In the genomic region with DNA sequence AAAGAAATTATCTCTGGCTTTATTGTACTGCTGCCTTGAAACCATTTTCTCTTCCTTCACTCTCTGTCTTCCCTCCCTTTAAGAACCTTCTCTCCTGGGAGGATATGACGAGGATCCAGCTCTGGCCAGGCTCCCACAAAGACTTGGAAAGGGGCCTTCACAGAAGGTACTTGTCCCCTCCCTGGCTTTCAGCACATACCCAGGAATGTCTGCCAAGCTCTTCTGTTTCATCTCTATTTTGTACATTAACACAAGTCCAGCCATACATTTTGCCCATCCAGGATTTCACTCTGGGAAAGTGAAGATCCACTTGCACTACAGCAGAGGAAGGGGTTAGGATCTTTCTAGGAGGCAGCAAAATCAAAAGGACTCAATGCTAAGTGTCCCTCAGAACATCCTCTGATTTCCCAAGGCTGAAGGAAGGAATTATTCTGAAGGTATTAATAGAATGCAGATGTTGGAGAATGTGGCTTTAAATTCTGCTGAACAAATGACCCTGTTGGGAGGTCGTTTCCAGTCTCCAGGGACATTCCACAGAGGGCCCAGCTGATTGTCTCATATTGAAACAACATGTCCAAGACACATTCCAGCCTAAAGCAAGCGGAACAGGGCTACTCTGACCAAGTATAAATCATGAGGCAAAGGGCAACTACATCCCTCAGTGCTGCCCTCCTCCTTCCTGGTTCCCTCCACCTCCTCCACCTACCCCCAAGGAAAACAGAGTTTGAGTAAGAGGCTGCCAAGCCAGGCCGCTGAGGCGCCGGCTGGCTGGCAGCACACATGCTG, we compare ENCODE assay signal across 9 mouse cellular contexts.
DNase-seq lines count a peak whose midpoint lies in the region; ATAC-seq and TF ChIP-seq lines count a peak whose summit lies in the region.
"Had no signal": no experiment of that assay in that cellular context is flagged by ENCODE, and none has a peak within 500 bp of the region (broad histone marks: within the 10 kb centered on the region; RNA-seq: fewer than 3 reads in every experiment).

No protein-coding gene starts in this region.

- 49% methylated on average over 6 of the region's 6 CpGs for WGBS in heart, embryonic 10.5 days
- WGBS in stomach, embryonic 16.5 days: 40% methylated on average over 6 of the region's 6 CpGs

- H3K27me3 ChIP-seq in heart, embryonic 10.5 days (ENCODE audit: insufficient read depth, poor library complexity, severe bottlenecking): no peaks in the 10 kb centered on the region
- H3K27me3 ChIP-seq in stomach, embryonic 16.5 days (ENCODE audit: control insufficient read depth, insufficient read depth, low read length): no peaks in the 10 kb centered on the region
- H3K27me3 ChIP-seq: neural tube, embryonic 12.5 days had no signal

- peak; percentile 43 to 52 for DNase-seq in cerebellum, postnatal 14 days
- no peak for DNase-seq in cerebellum, postnatal 4 days (ENCODE audit: low spot score in 2 of 2)
- DNase-seq in brain, embryonic 14.5 days (ENCODE audit: low read depth): peak; percentile 16
- DNase-seq in heart, embryonic 10.5 days (ENCODE audit: low spot score): no peak
- DNase-seq in kidney, postnatal 36 days: peak; percentile 52 to 85
- no peak for DNase-seq in cerebellum, adult 9-10 months
- no peak for DNase-seq in natural killer cell, adult 2 months (ENCODE audit: low spot score in 2 of 2)

- no peaks in the 10 kb centered on the region for H3K9me3 ChIP-seq in heart, embryonic 10.5 days
- H3K9me3 ChIP-seq in stomach, embryonic 16.5 days (replicated peaks; ENCODE audit: control insufficient read depth, low read length): no peaks in the 10 kb centered on the region
- H3K9me3 ChIP-seq: neural tube, embryonic 12.5 days had no signal

- no peak overlapping the region for H3K4me2 ChIP-seq in stomach, embryonic 16.5 days (ENCODE audit: low read depth, low read length)
- H3K4me2 ChIP-seq: neural tube, embryonic 12.5 days had no signal

- H3K9ac ChIP-seq in stomach, embryonic 16.5 days (ENCODE audit: low read length): no peak overlapping the region
- H3K9ac ChIP-seq: neural tube, embryonic 12.5 days had no signal

- peaks cover 9% of the 10 kb centered on the region for H3K4me1 ChIP-seq in heart, embryonic 10.5 days
- H3K4me1 ChIP-seq in stomach, embryonic 16.5 days (ENCODE audit: control insufficient read depth, insufficient read depth, low read length): peaks cover 4% of the 10 kb centered on the region; the same call in 1 of the 2 replicates
- H3K4me1 ChIP-seq: neural tube, embryonic 12.5 days had no signal

- H3K36me3 ChIP-seq in heart, embryonic 10.5 days: no peaks in the 10 kb centered on the region
- H3K36me3 ChIP-seq in stomach, embryonic 16.5 days (ENCODE audit: control insufficient read depth, insufficient read depth, low read length): no peaks in the 10 kb centered on the region
- H3K36me3 ChIP-seq: neural tube, embryonic 12.5 days had no signal

- H3K4me3 ChIP-seq in heart, embryonic 10.5 days: no peak overlapping the region
- H3K4me3 ChIP-seq in stomach, embryonic 16.5 days (replicated peaks; ENCODE audit: low read length): no peak overlapping the region
- H3K4me3 ChIP-seq: neural tube, embryonic 12.5 days had no signal

- TF ChIP-seq POLR2A in brain, embryonic 14.5 days (IDR thresholded peaks at IDR 0.05; ENCODE audit: borderline replicate concordance, extremely low read depth, insufficient read depth, insufficient read length, poor library complexity, severe bottlenecking): no peak

- H3K27ac ChIP-seq in heart, embryonic 10.5 days: peak overlapping the region; percentile 70; the same call in 1 of the 2 replicates
- peak overlapping the region; percentile 58 for H3K27ac ChIP-seq in stomach, embryonic 16.5 days (ENCODE audit: low read length)
- H3K27ac ChIP-seq: neural tube, embryonic 12.5 days had no signal

- TF ChIP-seq CTCF in brain, embryonic 14.5 days (IDR thresholded peaks at IDR 0.05; ENCODE audit: borderline replicate concordance, extremely low read depth, insufficient read depth, insufficient read length): no peak

- peak; percentile 42; the same call in 1 of the 2 replicates for ATAC-seq in stomach, embryonic 16.5 days (ENCODE audit: insufficient read depth, low FRiP score)

Comparison
In these comparisons a context has a peak if more than half of its experiments do, and no peak if none do; other contexts are left out.
1. DNase-seq: peak in cerebellum, postnatal 14 days (2 of 2), brain, embryonic 14.5 days (single experiment) and kidney, postnatal 36 days (2 of 2); none in cerebellum, postnatal 4 days (0 of 2), heart, embryonic 10.5 days (single experiment), cerebellum, adult 9-10 months (single experiment) and natural killer cell, adult 2 months (0 of 2).